ENCODE assay signal across 9 mouse cellular contexts in the genomic region with DNA sequence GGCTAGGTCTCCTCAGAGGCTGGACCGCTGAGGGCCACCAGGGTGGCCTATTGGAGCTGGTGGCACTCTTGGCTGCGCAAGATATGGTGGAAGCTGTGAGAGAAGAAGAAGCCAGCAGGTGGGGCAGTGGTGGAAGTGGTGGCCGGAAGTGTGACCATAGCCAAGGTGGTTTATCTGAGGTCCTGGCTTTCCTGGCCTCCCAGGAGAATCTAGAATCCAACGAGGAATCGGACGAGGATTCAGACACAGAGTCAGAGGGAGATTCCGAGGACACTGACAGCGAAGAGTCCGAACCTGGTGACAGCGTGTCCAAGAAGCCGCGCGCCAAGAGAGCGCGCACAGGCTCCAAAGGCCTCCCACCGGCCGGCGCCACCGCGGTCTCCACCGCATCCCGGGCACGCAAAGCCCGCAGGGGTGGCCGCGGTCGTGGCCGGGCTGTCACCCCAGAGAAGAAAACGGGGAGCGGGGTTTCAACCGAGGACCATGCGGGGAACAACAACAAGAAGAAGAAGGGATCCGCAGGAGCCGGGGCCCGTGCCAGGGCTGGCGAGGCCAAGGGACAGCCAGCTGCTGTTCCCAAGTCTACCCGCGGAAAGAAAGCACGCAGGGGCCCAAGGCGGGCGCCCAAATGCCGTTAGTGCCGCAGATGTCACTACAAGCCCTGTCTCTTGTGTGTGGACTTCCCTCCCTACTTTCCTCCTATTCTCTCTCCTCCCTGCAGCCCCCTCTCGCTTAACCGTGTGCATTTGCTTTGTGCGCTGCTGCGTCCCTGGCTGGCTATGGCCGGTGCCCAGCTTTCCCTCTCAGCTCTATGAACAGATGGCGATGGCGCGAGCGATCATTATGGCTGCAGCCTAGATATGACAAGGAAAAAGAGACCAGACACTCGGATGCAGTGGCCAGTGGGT. TPM values are rescaled to one million over a fixed set of nuclear protein-coding genes. Genes with fewer than 3 reads are reported as not detected.
DNase-seq lines count a peak whose midpoint lies in the region; ATAC-seq lines count a peak whose summit lies in the region.
"Had no signal": no experiment of that assay in that cellular context is flagged by ENCODE, and none has a peak within 500 bp of the region (broad histone marks: within the 10 kb centered on the region; RNA-seq: fewer than 3 reads in every experiment).

No protein-coding gene starts in this region.

- WGBS in kidney, embryonic 16.5 days, result 7% methylated on average over 52 of the region's 53 CpGs
- 1% methylated on average over 53 of the region's 53 CpGs for WGBS in forebrain, embryonic 11.5 days

- H3K4me1 ChIP-seq in kidney, embryonic 16.5 days (ENCODE audit: insufficient read depth, low read length), result peaks cover 48% of the 10 kb centered on the region
- peaks cover 25% of the 10 kb centered on the region for H3K4me1 ChIP-seq in forebrain, embryonic 11.5 days (replicated peaks; ENCODE audit: control insufficient read depth, insufficient read depth, low read length)

- H3K27ac ChIP-seq in kidney, embryonic 16.5 days (ENCODE audit: low read length), result no peak overlapping the region
- no peak overlapping the region for H3K27ac ChIP-seq in forebrain, embryonic 11.5 days (ENCODE audit: low read depth, low read length)

- peak overlapping the region; percentile 62 for H3K9ac ChIP-seq in kidney, embryonic 16.5 days (replicated peaks; ENCODE audit: low read length)
- peak overlapping the region; percentile 56 for H3K9ac ChIP-seq in forebrain, embryonic 11.5 days (ENCODE audit: low read length)

- no peaks in the 10 kb centered on the region for H3K9me3 ChIP-seq in kidney, embryonic 16.5 days (ENCODE audit: low read length)
- H3K9me3 ChIP-seq in forebrain, embryonic 11.5 days (ENCODE audit: control insufficient read depth, low read length), result no peaks in the 10 kb centered on the region

- ATAC-seq in kidney, embryonic 16.5 days (ENCODE audit: low FRiP score, low TSS enrichment), result no peak
- ATAC-seq in forebrain, embryonic 11.5 days (replicated peaks; ENCODE audit: low FRiP score), result no peak

- H3K27me3 ChIP-seq in kidney, embryonic 16.5 days (ENCODE audit: insufficient read depth, low read length), result peaks cover 52% of the 10 kb centered on the region
- peaks cover 46% of the 10 kb centered on the region for H3K27me3 ChIP-seq in forebrain, embryonic 11.5 days (ENCODE audit: control insufficient read depth, insufficient read depth, low read length)

- H3K36me3 ChIP-seq in kidney, embryonic 16.5 days (ENCODE audit: insufficient read depth, low read length), result no peaks in the 10 kb centered on the region
- H3K36me3 ChIP-seq in forebrain, embryonic 11.5 days (ENCODE audit: control insufficient read depth, insufficient read depth, low read length), result no peaks in the 10 kb centered on the region

- H3K4me2 ChIP-seq in kidney, embryonic 16.5 days (replicated peaks; ENCODE audit: low read depth, low read length), result peak overlapping the region; percentile 63
- peak overlapping the region; percentile 64 for H3K4me2 ChIP-seq in forebrain, embryonic 11.5 days (ENCODE audit: low read depth, low read length, severe bottlenecking)

- DNase-seq in kidney, postnatal 25 days, result no peak
- DNase-seq in ZHBTc4 (ENCODE audit: low read depth, low spot score), result peak; percentile 39
- no peak for DNase-seq in forebrain, embryonic 11.5 days (ENCODE audit: low spot score)
- DNase-seq in induced T-regulatory cell, adult 2 months (ENCODE audit: low read depth), result peak; percentile 34
- peak; percentile 53 for DNase-seq in neural tube, embryonic 10.5 days (ENCODE audit: extremely low spot score, low spot score)
- DNase-seq in layer of hippocampus, adult 9-10 months (ENCODE audit: low spot score), result no peak
- DNase-seq in thymus, postnatal 10 days (ENCODE audit: low spot score in 2 of 2), result no peak

- H3K4me3 ChIP-seq in kidney, embryonic 16.5 days (ENCODE audit: low read length), result peak overlapping the region; percentile 44
- peak overlapping the region; percentile 34 for H3K4me3 ChIP-seq in forebrain, embryonic 11.5 days (ENCODE audit: low read depth, low read length)

RNA-seq across cellular contexts. Expression of a gene that starts 2.2 kb away (rescaled TPM):
- polyA plus RNA-seq in kidney, embryonic 16.5 days (2015; fragmentation: Nextera tagmentation; extraction: Ambion mirVana), result 7.4 and 7.5 TPM in 2 replicates
- polyA plus RNA-seq in forebrain, embryonic 11.5 days (2014; fragmentation: Nextera tagmentation; extraction: Ambion mirVana), result 12.3 and 13.0 TPM in 2 replicates

RNA-seq across cellular contexts. Expression of a gene that starts 12.8 kb away (rescaled TPM):
- 0.62 and 0.65 TPM in 2 replicates for polyA plus RNA-seq in kidney, embryonic 16.5 days (2015; fragmentation: Nextera tagmentation; extraction: Ambion mirVana)
- 20.4 and 22.7 TPM in 2 replicates for polyA plus RNA-seq in forebrain, embryonic 11.5 days (2014; fragmentation: Nextera tagmentation; extraction: Ambion mirVana)
- polyA plus RNA-seq: spleen, adult 2 months had no signal

RNA-seq across cellular contexts. Expression of a gene that starts 22.8 kb away (rescaled TPM):
- 145 and 154 TPM in 2 replicates for polyA plus RNA-seq in kidney, embryonic 16.5 days (2015; fragmentation: Nextera tagmentation; extraction: Ambion mirVana)
- 276 and 285 TPM in 2 replicates for polyA plus RNA-seq in forebrain, embryonic 11.5 days (2014; fragmentation: Nextera tagmentation; extraction: Ambion mirVana)

RNA-seq across cellular contexts. Expression of a gene that starts 36.2 kb away (rescaled TPM):
- 0.20 and 0.26 TPM in 2 replicates for polyA plus RNA-seq in kidney, embryonic 16.5 days (2015; fragmentation: Nextera tagmentation; extraction: Ambion mirVana)
- 1.4 and 1.8 TPM in 2 replicates for polyA plus RNA-seq in forebrain, embryonic 11.5 days (2014; fragmentation: Nextera tagmentation; extraction: Ambion mirVana)

RNA-seq across cellular contexts. Expression of a gene that starts 40.4 kb away (rescaled TPM):
- polyA plus RNA-seq in kidney, embryonic 16.5 days (2015; fragmentation: Nextera tagmentation; extraction: Ambion mirVana), result 1.9 and 2.6 TPM in 2 replicates
- 0.11 and 0.39 TPM in 2 replicates for polyA plus RNA-seq in forebrain, embryonic 11.5 days (2014; fragmentation: Nextera tagmentation; extraction: Ambion mirVana)

Comparison
In these comparisons a context has a peak if more than half of its experiments do, and no peak if none do; other contexts are left out.
1. DNase-seq: peak in ZHBTc4 (single experiment), induced T-regulatory cell, adult 2 months (single experiment) and neural tube, embryonic 10.5 days (single experiment); none in kidney, postnatal 25 days (0 of 2), forebrain, embryonic 11.5 days (single experiment), layer of hippocampus, adult 9-10 months (single experiment) and thymus, postnatal 10 days (0 of 2).
2. RNA of a gene that starts 12.8 kb away (polyA plus RNA-seq): 20.4 to 22.7 TPM in forebrain, embryonic 11.5 days; 0.62 to 0.65 TPM in kidney, embryonic 16.5 days; every median in the first group is over 10 times any median in the second.